Mouse (Mus musculus): ENCODE measurements around the gene Ubap2l. TPM values are rescaled to one million over a fixed set of nuclear protein-coding genes. Genes with fewer than 3 reads are reported as not detected.

Gene Ubap2l
- polyA plus RNA-seq, 1 experiment from 2014 or later, result 207 TPM

DNA sequence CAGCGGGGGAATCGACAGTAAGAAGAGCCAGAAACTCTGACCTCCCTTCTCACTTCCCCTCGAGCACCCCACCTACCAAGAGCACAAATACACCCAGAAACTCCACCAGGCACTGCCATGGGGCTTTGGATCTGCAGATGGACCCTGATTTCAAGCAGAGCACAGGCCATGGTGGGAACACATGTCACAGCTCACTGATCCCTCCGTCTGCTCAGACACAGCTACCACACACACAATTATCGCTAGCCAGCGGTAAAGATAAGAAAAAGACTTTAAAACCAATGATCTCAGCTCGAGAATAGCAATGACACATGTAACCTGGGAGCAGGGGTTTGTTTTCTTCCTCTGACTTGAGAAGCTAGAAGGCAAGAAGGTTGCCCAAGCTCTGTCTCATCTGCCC, 83.9 kb downstream of the Ubap2l start:
- WGBS, result 75% methylated on average over 7 of the region's 7 CpGs
- Histone ChIP-seq H3K9ac (ENCODE audit: low read depth, low read length) (no peak overlapping the region), H3K36me3 (ENCODE audit: control insufficient read depth, insufficient read depth, low read length) (0 out of 2 replicates have a peak, but pooled peaks cover 8% of the 10 kb centered on the region), H3K4me1 (ENCODE audit: control insufficient read depth, insufficient read depth, low read length) (peaks cover 8% of the 10 kb centered on the region), H3K4me2 (ENCODE audit: low read depth, low read length) (no peak overlapping the region), H3K9me3 (ENCODE audit: control insufficient read depth, low read length) (no peaks in the 10 kb centered on the region), H3K4me3 (ENCODE audit: low read depth, low read length) (no peak overlapping the region), H3K27ac (replicated peaks; ENCODE audit: low read depth, low read length) (no peak overlapping the region), H3K27me3 (replicated peaks; ENCODE audit: control insufficient read depth, insufficient read depth, low read length) (no peaks in the 10 kb centered on the region)
- no peak for ATAC-seq (ENCODE audit: low read depth)
- DNase-seq (ENCODE audit: low spot score), result no peak

GRCm38 (mm10) chr3:89966946-89967345, 85.5 kb downstream of the Ubap2l start:
- Histone ChIP-seq H3K27ac (replicated peaks; ENCODE audit: low read depth, low read length) (no peak overlapping the region), H3K27me3 (replicated peaks; ENCODE audit: control insufficient read depth, insufficient read depth, low read length) (no peaks in the 10 kb centered on the region), H3K4me1 (ENCODE audit: control insufficient read depth, insufficient read depth, low read length) (peaks cover 9% of the 10 kb centered on the region), H3K36me3 (ENCODE audit: control insufficient read depth, insufficient read depth, low read length) (0 out of 2 replicates have a peak, but pooled peaks cover 8% of the 10 kb centered on the region), H3K4me3 (ENCODE audit: low read depth, low read length) (no peak overlapping the region), H3K9me3 (ENCODE audit: control insufficient read depth, low read length) (no peaks in the 10 kb centered on the region), H3K9ac (ENCODE audit: low read depth, low read length) (no peak overlapping the region), H3K4me2 (ENCODE audit: low read depth, low read length) (no peak overlapping the region)
- 67% methylated on average over 4 of the region's 4 CpGs for WGBS
- ATAC-seq (ENCODE audit: low read depth) (no peak), DNase-seq (ENCODE audit: low spot score) (no peak)

DNA sequence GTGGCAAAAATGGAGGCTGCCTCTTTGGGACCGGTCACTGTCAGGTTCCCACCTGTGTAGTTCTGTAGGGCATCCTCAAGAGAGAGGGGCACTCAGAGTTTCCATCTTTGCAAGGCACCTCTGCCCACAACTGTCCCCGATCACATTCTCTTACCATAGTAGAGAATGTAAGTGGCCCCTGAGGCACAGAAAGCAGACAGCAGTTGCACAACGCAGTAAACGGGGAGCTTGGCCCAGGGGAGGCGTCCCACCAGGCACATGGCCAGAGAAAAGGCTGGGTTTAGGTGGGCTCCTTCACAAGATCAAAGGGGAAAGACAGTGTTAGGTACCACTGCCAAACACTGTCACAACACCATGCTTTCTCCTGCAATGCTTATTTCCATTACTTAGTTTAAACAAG, 86.5 kb downstream of the Ubap2l start:
- H3K9ac ChIP-seq (ENCODE audit: low read depth, low read length), result no peak overlapping the region
- WGBS, result 91% methylated on average over 5 of the region's 5 CpGs

GRCm38 (mm10) chr3:89965557-89965956, 86.9 kb downstream of the Ubap2l start:
- 95% methylated on average over 8 of the region's 8 CpGs for WGBS
- H3K27ac ChIP-seq (replicated peaks; ENCODE audit: low read depth, low read length), result no peak overlapping the region
- ATAC-seq (ENCODE audit: low read depth) (no peak), DNase-seq (ENCODE audit: low spot score) (no peak)
- H3K27me3 ChIP-seq (replicated peaks; ENCODE audit: control insufficient read depth, insufficient read depth, low read length), result no peaks in the 10 kb centered on the region
- no peak overlapping the region for H3K9ac ChIP-seq (ENCODE audit: low read depth, low read length)
- peaks cover 23% of the 10 kb centered on the region for H3K4me1 ChIP-seq (ENCODE audit: control insufficient read depth, insufficient read depth, low read length)
- H3K4me3 ChIP-seq (ENCODE audit: low read depth, low read length), result no peak overlapping the region
- no peaks in the 10 kb centered on the region for H3K9me3 ChIP-seq (ENCODE audit: control insufficient read depth, low read length)
- H3K4me2 ChIP-seq (ENCODE audit: low read depth, low read length), result no peak overlapping the region
- H3K36me3 ChIP-seq (ENCODE audit: control insufficient read depth, insufficient read depth, low read length), result 0 out of 2 replicates have a peak, but pooled peaks cover 8% of the 10 kb centered on the region

More for the DNA sequence above, 86.5 kb downstream of the Ubap2l start:
- Histone ChIP-seq H3K27me3 (replicated peaks; ENCODE audit: control insufficient read depth, insufficient read depth, low read length) (no peaks in the 10 kb centered on the region), H3K4me3 (ENCODE audit: low read depth, low read length) (no peak overlapping the region), H3K9me3 (ENCODE audit: control insufficient read depth, low read length) (no peaks in the 10 kb centered on the region), H3K27ac (replicated peaks; ENCODE audit: low read depth, low read length) (no peak overlapping the region), H3K4me2 (ENCODE audit: low read depth, low read length) (no peak overlapping the region), H3K36me3 (ENCODE audit: control insufficient read depth, insufficient read depth, low read length) (0 out of 2 replicates have a peak, but pooled peaks cover 8% of the 10 kb centered on the region), H3K4me1 (ENCODE audit: control insufficient read depth, insufficient read depth, low read length) (peaks cover 19% of the 10 kb centered on the region)
- DNase-seq (ENCODE audit: low spot score) (no peak), ATAC-seq (ENCODE audit: low read depth) (no peak)

GRCm38 (mm10) chr3:89963926-89964739, 88.3 kb downstream of the Ubap2l start:
- peak overlapping the region; percentile 96 for H3K4me3 ChIP-seq (ENCODE audit: low read depth, low read length)
- WGBS, result 29% methylated on average over 22 of the region's 22 CpGs

GRCm38 (mm10) chr3:89963221-89963763, 89.1 kb downstream of the Ubap2l start, which contains the start of gene Atp8b2:
Gene Atp8b2 (minus strand): TSS chr3:89963508.
- H3K9ac ChIP-seq (ENCODE audit: low read depth, low read length), result peak within 1 kb of the TSS; percentile 97
- H3K4me3 ChIP-seq (ENCODE audit: low read depth, low read length), result peak within 1 kb of the TSS; percentile 96
- H3K4me1 ChIP-seq (ENCODE audit: control insufficient read depth, insufficient read depth, low read length), result peaks cover 33% of the 10 kb centered on the region
- peaks cover 22% of the 10 kb centered on the region for H3K36me3 ChIP-seq (ENCODE audit: control insufficient read depth, insufficient read depth, low read length)
- H3K9me3 ChIP-seq (ENCODE audit: control insufficient read depth, low read length), result no peaks in the 10 kb centered on the region
- 1% methylated on average over 15 of the region's 35 CpGs for WGBS
- ATAC-seq (ENCODE audit: low read depth) (peak; percentile 68), DNase-seq (ENCODE audit: low spot score) (peak; percentile 93)
- peak within 1 kb of the TSS; percentile 98 for H3K27ac ChIP-seq (replicated peaks; ENCODE audit: low read depth, low read length)
- no peaks in the 10 kb centered on the region for H3K27me3 ChIP-seq (replicated peaks; ENCODE audit: control insufficient read depth, insufficient read depth, low read length)
- peak within 1 kb of the TSS; percentile 94 for H3K4me2 ChIP-seq (ENCODE audit: low read depth, low read length)

More at GRCm38 (mm10) chr3:89963926-89964739, 88.3 kb downstream of the Ubap2l start:
- DNase-seq (ENCODE audit: low spot score), result peak; percentile 92
- peak overlapping the region; percentile 94 for H3K4me2 ChIP-seq (ENCODE audit: low read depth, low read length)
- H3K27me3 ChIP-seq (replicated peaks; ENCODE audit: control insufficient read depth, insufficient read depth, low read length), result no peaks in the 10 kb centered on the region
- H3K4me1 ChIP-seq (ENCODE audit: control insufficient read depth, insufficient read depth, low read length), result peaks cover 33% of the 10 kb centered on the region
- ATAC-seq (ENCODE audit: low read depth), result 0 out of 2 replicates have a peak, but pooled peaks have one; percentile 16
- H3K36me3 ChIP-seq (ENCODE audit: control insufficient read depth, insufficient read depth, low read length), result peaks cover 16% of the 10 kb centered on the region; the same call in 1 of the 2 replicates
- no peaks in the 10 kb centered on the region for H3K9me3 ChIP-seq (ENCODE audit: control insufficient read depth, low read length)
- peak overlapping the region; percentile 98 for H3K27ac ChIP-seq (replicated peaks; ENCODE audit: low read depth, low read length)
- H3K9ac ChIP-seq (ENCODE audit: low read depth, low read length), result peak overlapping the region; percentile 97

- Histone ChIP-seq H3K4me3 (ENCODE audit: low read depth, low read length) (peak overlapping the region; percentile 96), H3K27me3 (replicated peaks; ENCODE audit: control insufficient read depth, insufficient read depth, low read length) (no peaks in the 10 kb centered on the region), H3K27ac (replicated peaks; ENCODE audit: low read depth, low read length) (peak overlapping the region; percentile 98), H3K4me2 (ENCODE audit: low read depth, low read length) (peak overlapping the region; percentile 94), H3K9me3 (ENCODE audit: control insufficient read depth, low read length) (no peaks in the 10 kb centered on the region), H3K36me3 (ENCODE audit: control insufficient read depth, insufficient read depth, low read length) (peaks cover 27% of the 10 kb centered on the region), H3K9ac (ENCODE audit: low read depth, low read length) (peak overlapping the region; percentile 97), H3K4me1 (ENCODE audit: control insufficient read depth, insufficient read depth, low read length) (peaks cover 33% of the 10 kb centered on the region)
- 2% methylated on average over 23 of the region's 30 CpGs for WGBS
- DNase-seq (ENCODE audit: low spot score), result no peak
- ATAC-seq (ENCODE audit: low read depth), result peak; percentile 13
Observed at GRCm38 (mm10) chr3:89962751-89963220, 89.6 kb downstream of the Ubap2l start.

DNA sequence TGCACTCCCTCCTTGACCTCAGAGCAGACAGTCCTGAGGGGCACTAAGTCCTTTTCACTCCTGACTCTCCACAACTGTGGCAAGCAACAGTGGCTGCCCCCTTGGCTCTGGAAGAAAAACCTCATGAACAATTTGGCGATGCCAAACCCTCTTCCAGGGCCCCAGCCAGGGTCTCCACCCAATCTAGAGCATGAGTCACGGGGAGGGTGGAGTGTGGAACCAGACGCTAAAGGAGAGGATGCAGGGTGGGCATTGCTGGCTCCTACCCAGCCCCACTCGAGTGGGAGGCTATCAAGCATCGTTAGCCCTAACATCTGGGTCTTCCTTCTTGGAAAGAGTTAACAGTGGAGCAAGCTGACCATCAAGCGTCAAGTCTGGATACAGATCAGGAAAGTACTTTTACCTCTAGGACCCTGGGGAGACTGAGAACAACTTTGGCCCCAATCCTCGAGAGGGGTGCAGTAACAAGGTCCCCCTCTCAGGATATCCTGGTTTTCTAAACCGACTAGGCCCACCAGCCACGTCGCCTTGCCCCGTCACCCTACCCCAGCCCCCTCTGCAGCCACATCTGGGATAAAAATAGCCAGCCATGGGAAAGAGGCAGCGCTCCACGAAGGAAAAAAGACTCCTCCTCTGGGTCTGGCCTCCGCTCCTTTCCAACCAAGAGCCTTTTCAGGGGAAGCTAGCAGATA, 90.2 kb downstream of the Ubap2l start:
- Histone ChIP-seq H3K4me3 (ENCODE audit: low read depth, low read length) (peak overlapping the region; percentile 96), H3K27me3 (replicated peaks; ENCODE audit: control insufficient read depth, insufficient read depth, low read length) (no peaks in the 10 kb centered on the region), H3K36me3 (ENCODE audit: control insufficient read depth, insufficient read depth, low read length) (peaks cover 33% of the 10 kb centered on the region), H3K9ac (ENCODE audit: low read depth, low read length) (peak overlapping the region; percentile 97), H3K27ac (replicated peaks; ENCODE audit: low read depth, low read length) (peak overlapping the region; percentile 98), H3K9me3 (ENCODE audit: control insufficient read depth, low read length) (no peaks in the 10 kb centered on the region), H3K4me1 (ENCODE audit: control insufficient read depth, insufficient read depth, low read length) (peaks cover 33% of the 10 kb centered on the region), H3K4me2 (ENCODE audit: low read depth, low read length) (peak overlapping the region; percentile 94)
- DNase-seq (ENCODE audit: low spot score) (peak; percentile 53), ATAC-seq (ENCODE audit: low read depth) (no peak; the same call in 1 of the 2 replicates)
- 1% methylated on average over 14 of the region's 14 CpGs for WGBS

All from embryonic facial prominence, embryonic 14.5 days (tissue).